Mouse (Mus musculus): ENCODE data around the gene Ube2z.
"Not testable (repeated sequence)": the region's sequence is repeated elsewhere in the genome, so short reads cannot be mapped to it uniquely, and the experiment has no call there.

Ube2z gene

DNA sequence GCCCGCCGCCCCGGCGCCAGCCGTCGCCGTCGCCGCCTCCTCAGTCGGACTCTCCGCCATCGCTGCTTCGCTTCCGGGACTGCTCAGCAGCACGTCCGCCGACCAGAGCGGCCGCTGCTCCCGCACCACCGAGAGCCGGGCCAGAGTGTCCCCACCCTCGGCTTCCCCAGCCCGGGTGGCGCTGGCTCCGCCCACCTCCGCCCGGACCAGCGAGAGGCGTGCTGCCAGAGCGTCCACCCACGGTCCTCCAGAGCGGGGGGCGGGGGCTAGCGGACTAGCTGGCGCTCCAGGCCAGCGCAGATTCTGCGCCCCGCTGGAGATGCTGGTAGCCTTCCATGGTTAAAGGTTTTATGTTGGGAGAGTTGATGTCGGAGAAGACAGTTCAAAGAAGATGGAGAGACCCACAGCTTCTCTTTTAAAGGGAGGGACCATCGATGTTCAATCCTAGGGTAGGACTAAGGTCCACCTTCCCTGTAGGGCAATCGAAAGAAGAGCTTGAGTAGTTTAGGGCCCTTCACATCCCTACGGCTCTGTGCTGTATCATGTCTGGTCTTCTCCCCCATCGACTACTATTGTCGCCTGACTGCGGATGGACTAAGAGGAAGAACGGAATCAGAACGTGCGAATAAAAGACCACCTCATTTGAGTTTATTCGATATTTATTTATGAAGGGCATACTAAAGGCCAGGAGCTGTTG is at the start of gene Ube2z:
Gene Ube2z, minus strand, starts transcription at position 174 of the 697 bp plus-strand sequence.
- CTCF ChIA-PET = interaction anchor here (1.0 kb wide), 1 partner anchor 31 kb away, joined by 3 read pairs; the partner anchor contains the start of gene Snf8

GRCm38 (mm10) chr11:96114077-96114476 is 48.9 kb upstream of the Ube2z start:
- CTCF ChIA-PET = no interaction called here

GRCm38 (mm10) chr11:96111751-96112150 is 46.6 kb upstream of the Ube2z start, which contains the start of gene Calcoco2:
TSS of gene Calcoco2 (minus strand) at chr11:96111964.
- CTCF ChIA-PET = no interaction called here

DNA sequence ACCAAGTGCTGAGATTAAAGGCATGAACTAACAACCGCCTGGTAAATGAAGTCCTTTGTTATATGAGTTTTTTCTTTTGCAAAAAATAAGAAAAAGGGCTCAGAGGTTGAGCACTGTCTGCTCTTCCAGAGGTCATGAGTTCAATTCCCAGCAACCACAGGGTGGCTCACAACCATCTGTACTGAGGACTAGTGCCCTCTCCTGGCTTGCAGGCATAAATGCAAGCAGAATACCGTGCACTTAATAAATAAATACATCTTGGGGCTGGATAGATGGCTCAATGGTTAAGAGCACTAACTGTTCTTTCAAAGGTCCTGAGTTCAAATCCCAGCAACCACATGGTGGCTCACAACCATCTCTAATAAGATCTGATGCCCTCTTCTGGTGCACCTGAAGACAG is 45.8 kb upstream of the Ube2z start:
- CTCF ChIA-PET = not testable (repeated sequence)

- CTCF ChIA-PET = no interaction called here
These were observed 43.2 kb upstream of the Ube2z start for GRCm38 (mm10) chr11:96108376-96108775.

DNA sequence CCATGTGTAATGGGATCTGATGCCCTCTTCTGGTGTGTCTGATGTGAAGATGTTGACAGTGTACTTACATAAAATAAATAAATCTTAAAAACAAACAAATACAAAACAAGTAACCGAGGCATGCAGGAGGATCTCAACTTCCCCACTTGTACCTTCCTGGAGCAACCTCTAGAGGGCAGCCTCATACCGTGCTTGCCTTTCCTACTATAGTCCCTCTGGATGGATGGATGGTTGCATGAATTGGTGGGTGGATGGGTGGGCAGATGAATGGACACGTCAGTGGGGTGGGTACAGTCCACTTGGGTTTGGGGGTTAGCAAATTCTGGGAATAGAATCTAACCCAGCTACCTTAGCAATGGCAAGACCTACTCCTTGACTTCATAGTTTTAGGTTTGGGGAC is 28.2 kb upstream of the Ube2z start:
- CTCF ChIA-PET = no interaction called here

DNA sequence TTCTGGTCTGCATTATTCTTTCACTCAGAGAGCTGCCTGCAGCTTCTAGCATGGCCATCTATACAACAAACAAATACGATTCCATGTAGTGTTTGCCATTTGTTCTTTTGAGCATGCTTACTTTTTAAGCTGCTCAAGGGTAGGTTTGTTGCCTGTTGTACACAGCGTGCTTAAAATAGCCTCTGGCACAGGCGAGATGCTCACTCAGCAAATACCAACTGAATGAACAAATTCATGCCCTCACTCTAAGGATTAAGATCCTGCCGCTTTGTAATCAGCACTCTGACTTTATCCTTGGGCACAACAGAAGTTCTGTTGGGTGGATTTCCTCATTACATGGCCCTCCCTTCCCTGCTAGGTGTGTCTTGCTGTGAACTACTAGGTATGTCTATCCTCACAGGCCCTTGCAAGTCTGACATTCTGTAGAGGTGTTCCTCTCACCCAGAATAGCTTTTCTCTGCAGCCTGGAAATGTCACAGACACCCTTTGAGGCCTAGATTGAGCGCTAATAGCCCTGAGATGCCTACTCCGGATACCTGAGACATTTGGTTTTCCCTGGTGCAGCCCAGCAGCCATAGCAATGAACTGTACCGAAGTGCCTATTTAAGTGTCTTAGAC is 27.6 kb upstream of the Ube2z start:
- CTCF ChIA-PET = interaction anchor here (0.8 kb wide), 1 partner anchor 23 kb away, joined by 4 read pairs; no protein-coding TSS in a partner anchor

- CTCF ChIA-PET = no interaction called here
These were observed 25.9 kb upstream of the Ube2z start for GRCm38 (mm10) chr11:96091073-96091472.

DNA sequence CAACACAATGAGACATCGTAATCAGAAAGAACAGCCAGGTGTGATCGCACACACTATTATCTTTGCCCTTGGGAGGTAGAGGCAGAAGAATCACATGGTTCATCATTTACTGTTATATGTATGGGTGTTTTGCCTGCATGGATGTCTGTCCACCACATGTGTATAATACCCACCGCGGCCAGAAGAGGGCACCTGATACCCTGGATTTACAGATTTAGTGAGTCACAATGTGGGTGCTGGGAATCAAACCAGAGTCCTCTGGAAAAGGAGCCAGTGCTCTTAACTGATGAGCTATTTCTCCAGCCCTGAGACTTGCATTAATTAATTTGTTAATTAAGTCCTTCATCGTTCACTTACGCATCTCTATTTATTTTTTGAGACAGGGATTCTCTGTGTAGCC is 22.8 kb upstream of the Ube2z start:
- CTCF ChIA-PET = no interaction called here

DNA sequence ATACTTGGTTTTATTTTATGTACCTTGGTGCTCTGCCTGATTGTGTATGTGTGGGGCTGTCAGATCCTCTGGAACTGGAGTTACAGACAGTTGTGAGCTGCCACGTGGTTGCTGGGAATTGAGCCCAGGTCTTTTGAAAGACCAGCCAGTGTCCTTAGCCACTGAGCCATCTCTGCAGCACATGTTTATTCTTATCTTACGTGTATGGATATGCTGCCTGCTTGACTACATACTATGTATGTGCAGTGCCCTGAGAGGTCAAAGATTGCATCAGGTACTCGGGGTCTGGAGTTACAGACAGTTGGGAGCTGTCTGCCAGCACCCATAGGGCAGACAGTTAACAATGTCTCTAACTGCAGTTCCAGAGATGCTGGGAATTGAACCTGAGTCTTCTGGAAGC is 17.5 kb upstream of the Ube2z start:
- CTCF ChIA-PET = interaction anchor here (0.6 kb wide), 1 partner anchor 209 kb away, joined by 4 read pairs; no protein-coding TSS in a partner anchor

- CTCF ChIA-PET = interaction anchor here (0.7 kb wide), 1 partner anchor 274 kb away, joined by 4 read pairs; no protein-coding TSS in a partner anchor
These were observed 15.5 kb upstream of the Ube2z start for GRCm38 (mm10) chr11:96080736-96081135.

DNA sequence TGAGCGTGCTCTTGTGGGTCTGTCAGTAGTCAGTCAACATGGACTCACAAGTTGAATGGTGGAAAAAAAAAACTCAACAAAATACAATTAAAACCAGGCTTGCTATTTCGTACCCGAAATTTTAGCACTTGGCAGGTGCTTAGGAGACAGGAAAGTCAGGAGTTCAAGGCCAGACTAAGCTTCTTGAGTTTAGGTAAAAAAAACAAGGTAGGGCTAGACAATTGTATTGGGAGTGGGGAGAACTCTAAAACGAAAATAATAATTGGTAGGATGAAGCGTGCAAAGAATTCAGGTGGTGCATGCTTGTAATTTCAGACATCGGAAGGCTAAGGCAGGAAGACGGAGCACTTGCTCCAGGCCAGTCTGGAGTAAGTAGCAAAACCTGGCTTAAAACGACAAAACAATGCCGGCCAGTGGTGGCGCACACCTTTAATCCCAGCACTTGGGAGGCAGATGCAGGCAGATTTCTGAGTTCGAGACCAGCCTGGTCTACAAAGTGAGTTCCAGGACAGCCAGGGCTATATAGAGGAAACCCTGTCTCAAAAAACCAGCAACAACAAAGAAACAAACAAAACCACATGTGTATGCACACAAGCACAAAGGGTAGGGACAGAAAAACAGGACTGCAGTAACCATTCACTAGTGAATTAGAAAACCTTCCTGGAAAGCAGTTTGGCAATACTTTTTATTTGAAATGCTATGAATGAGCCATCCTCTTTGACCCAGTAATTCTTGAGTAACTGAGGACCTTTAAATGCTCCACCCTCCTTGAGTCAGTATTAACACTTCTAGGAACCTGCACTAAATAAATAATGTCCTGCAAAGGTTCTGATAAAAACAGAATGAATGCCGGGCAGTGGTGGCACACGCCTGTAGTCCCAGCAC is 11.3 kb upstream of the Ube2z start:
- CTCF ChIA-PET = interaction anchor here (0.5 kb wide), 1 partner anchor 242 kb away, joined by 3 read pairs; no protein-coding TSS in a partner anchor

GRCm38 (mm10) chr11:96075509-96076220 is 10.5 kb upstream of the Ube2z start, which contains the start of gene Atp5g1:
TSS of gene Atp5g1 (minus strand) at chr11:96075670.
- CTCF ChIA-PET = no interaction called here

DNA sequence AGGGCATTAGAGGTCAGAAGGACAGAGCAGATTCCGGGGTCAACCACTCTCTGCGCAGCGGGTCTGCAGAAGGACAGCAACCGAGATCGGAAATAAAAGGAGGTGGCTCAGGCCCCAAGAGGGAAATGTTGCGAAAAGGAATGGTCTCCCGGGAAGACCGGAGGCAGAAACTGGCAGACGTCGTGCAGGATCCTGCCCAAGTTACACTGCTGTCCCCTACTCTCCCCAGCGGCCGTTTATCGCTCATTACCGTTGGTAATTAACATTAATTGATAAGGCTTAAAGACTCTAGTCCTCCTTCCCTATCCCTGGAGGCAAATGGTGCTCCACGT is 10.0 kb upstream of the Ube2z start:
- CTCF ChIA-PET = no interaction called here

DNA sequence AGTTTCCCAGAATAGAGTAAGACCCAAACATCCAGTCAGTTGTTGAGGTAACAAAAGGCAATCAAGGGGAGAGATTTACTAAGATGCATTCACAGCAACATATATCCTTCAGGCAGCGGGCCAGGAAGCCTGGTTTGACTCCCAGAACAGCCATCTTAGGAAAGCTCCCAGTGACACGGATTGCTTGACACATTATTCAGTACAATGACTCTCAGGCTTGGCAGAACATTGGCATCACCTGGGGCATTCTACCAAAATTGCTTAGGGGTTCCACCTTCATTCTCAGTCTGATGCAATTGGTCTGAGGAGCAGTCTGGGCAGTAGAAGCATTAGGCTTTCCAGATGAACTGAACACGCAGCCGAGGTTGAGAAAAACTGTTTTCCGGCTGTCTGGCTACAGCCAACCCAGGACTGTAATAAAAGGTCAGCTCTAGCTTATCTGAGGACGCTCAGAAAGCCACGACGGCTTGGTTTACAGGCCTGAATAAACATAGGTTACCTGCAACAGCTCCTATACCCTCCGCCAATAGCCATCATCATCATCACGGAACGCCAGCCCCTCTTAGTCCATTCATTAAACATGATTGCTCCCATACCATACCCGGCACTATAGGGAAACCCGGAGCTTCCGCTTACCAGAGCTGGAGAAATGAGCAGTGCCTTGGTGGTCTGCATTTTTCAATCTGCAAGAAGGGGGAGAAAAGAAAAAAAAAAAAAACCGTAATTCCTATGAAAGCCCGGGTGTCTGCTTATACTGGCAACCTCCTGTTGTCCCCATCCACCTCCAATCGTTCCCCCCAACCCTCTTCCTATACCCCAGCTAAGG is 9.4 kb upstream of the Ube2z start:
- CTCF ChIA-PET = no interaction called here

DNA sequence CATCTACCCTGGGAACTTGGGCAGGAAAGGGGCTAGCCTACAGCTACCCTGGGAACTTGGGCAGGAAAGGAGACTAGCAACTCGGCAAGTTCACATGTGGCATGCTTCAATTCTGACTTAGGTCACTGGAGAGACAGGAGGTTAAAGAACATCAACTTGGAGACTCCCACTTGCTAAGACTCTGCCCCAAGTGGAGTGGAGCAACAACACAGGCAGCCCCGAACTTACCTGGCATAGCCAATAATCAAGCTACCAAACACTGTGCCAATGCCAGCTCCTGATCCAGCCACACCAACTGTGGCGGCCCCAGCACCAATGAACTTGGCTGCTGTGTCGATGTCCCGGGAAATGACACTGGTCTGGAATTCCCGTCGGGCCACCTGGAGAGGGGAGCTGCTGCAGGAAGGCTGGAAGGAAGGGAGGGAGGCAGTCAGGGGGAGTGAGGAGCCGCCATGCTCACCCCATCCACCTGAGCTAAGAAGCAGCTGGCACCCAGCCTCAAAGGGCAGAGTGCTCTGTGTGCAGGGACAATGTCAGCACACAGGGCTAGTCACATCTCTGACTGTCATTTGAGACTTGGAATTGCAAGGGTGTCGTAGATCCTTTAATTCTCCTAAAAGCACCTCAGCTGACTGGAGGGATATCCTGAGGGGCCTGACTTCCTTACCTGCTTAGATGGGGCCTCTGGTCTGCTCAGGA is 8.3 kb upstream of the Ube2z start:
- CTCF ChIA-PET = no interaction called here

DNA sequence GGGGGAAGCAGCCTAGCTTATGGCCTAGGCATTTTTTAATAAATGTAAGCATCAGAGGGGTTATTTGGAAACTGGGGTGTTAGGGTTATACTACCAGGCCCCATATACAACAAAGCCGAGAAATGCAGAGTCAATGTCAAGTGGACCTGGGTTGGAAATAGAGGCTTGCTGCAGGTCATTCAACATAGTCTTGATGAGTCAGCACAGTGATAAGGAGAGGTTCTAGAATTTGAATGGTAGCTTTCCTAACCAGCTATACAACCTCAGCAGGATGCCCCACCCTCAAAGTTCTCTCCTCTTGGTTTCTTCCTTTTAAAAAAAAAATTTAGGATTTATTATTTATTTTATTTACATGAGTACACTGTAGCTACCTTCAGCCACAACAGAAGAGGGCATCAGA is 5.8 kb upstream of the Ube2z start:
- CTCF ChIA-PET = no interaction called here

DNA sequence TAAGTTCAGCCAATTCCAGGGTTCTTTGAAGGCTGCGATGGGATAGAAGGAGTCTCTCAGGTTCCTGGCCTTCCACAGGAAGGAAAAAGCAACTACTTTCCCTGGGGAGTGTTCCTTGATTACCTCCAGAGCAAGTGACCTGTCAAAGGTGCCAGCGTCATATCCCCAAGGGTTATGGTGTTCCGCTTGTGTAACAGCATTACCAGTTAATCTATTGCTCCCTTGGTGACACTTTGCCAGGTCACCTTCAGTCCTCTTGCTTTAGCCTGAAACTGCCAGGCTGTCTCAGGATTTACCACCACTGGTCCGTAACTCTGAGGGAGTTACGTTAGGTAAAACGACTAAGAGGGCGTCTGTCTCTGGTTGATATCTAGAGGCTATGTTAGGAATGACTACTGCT is 5.2 kb upstream of the Ube2z start:
- CTCF ChIA-PET = no interaction called here

DNA sequence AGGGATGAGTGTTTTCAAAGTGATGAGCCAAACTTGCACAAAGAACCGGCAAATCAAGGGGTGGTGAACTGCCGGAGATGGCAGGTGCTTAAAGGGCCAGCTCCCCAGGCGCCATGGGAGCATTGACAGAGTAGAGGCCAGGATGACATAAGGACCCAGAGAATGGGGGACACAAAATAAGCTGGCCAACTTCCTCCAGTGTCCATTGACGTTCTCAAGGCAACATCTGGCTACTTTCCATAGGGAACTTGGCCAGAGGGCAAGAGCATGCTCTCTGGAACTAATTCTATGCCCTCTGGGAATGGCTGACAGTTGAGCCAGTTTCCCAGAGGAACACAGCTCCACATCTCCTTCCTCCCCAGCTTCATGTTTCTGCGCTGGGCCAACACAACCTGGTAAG is 3.0 kb upstream of the Ube2z start:
- CTCF ChIA-PET = no interaction called here

- CTCF ChIA-PET = interaction anchor here (1.0 kb wide), 1 partner anchor 30 kb away, joined by 3 read pairs; the partner anchor contains the start of gene Snf8
These were observed 520 bp downstream of the Ube2z start for GRCm38 (mm10) chr11:96064521-96065214.

All from spleen, embryonic (tissue).